Mouse (Mus musculus) cerebellum, adult 9-11 months (tissue): ENCODE measurements at regions not wholly inside any gene's neighbourhood (a gene's known extent, or its start where the extent isn't known, plus 50 kb on each side); places are given as distances from the start of the nearest gene placed in this dataset.

ENCODE experiments used
- DNase-seq: peaks from one replicate; pipeline ENCODE4 v3.0.0; 2022

DNA sequence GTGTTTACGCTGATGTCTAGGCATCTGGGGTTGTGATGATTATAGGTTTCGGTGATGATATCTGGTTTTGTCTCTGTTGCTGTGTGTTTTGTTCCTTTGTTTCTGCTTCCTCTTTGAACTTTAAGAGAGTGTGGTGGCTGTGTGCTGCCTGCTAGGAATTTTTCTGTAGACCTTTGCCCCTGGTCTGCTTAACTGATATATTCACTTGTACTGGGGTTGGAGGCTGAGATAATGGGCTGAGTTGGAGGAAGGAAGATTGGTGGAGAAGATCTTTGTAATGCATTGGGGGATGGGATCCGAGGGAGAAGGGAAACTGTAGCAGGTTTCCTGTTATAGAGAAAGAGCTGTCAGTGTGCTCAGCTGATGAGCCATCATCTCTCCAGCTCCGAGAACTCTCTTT lies 55.8 kb downstream of the Mid1ip1 start:
- DNase-seq: no peak

DNA sequence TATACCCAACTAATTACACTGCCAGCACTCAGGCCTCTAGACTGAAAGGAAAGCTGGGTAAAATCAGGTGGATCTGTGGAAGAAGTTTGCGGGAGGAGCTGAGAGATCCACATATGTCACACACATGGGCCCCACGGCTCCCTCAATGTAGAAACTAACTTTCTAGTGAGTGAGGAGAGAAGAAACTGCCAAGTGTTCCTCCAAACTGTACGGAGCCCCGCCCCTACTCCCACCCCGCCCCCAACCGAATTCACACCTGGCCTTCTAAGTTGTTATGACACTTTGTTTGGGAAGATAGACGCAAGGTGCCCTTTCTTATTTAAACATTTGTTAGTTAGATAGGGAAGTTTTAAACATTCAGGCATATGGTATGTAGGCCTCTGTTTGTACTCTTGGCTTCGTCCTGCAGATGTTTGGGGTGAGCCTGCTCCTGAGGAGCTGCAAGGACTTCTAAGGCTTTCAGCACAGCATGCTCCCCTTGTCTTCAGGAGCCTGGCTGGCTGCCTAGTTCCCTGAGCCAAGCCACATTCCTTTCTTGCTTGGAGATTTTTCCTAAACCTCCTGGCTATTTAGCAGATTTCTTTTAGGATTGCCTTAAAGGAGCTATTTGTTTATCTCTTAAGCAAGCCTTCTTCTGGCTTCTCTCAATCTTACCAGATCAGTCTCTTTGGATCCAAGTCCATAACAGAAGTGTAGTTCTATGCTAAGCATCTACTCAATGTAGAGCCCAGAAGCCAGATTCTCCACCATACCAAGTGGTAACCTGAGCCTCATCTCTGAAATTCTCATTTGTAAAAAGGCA lies 61.1 kb downstream of the Mid1ip1 start:
- DNase-seq: peak; percentile 1

DNA sequence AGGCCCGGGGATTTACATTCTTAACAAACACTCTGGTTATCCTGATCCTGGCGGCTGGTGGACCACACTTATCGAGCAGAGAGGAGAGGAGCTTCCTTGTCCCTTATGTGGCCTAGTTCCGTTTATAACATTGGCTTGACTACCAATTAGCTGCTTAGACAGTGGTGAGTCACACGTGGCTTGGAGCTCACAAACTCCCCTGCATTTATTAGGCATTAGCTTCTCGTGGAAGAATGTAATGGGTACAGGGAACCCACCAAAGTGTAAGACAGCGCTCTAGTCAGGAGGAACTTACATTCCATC lies 61.7 kb downstream of the Mid1ip1 start:
- no peak for DNase-seq

GRCm38 (mm10) chrX:10778014-10778413 lies 63.2 kb downstream of the Mid1ip1 start:
- no peak for DNase-seq

DNA sequence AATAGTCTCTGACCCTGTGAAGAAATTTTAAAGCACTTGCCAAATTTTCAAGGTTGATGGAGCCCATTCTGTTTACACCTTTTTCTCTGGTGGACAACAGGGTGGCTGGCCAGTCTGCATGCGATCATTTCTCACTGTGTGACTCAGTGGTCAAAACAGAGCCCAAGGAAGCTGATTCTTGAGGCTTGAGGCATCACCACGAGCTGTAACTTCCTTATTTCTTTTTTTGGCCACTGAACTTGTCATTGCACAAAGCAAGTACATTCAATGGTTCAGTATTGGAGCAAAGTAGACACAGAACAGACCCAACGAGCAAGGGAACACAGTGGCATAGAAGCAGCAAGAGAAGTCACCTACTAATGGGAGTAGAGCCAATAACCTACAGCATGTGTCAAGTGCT lies 71.5 kb downstream of the Mid1ip1 start:
- DNase-seq: no peak

GRCm38 (mm10) chrX:10787057-10787456 lies 72.2 kb downstream of the Mid1ip1 start:
- DNase-seq: no peak

DNA sequence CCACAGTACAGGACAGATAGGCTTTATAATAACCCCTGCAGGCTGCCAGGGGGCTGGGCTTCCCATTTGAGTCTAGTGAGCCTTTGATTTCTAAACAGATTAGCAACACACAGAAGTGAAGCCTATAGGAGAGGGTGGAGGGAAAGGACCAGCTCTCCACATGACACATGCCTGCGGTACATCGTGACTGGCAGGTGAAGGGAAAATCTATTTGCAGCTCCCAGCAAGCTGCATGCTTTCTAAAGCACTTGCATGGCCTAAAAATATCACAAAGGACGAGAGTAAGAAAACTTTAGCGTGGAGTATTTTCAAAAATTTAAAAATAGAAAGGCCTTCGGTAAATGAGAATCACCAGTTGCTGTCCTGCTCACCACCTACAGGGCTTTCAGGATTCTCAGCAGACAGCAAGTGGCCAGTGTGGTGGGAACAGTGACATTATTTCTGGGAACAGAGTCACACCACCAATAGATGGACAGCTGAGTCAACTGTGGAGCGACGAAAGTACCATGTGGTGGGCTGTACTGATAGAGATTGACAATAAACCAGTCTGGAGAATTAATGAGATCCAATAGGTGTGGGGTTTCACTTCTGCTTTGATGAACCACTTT lies 105.6 kb downstream of the Mid1ip1 start:
- DNase-seq: no peak

- no peak for DNase-seq
These were observed 118.9 kb downstream of the Mid1ip1 start for GRCm38 (mm10) chrX:10833681-10834080.

GRCm38 (mm10) chrX:10857089-10857488 lies 142.3 kb downstream of the Mid1ip1 start:
- DNase-seq: no peak

- DNase-seq: no peak
These were observed 142.9 kb downstream of the Mid1ip1 start for GRCm38 (mm10) chrX:10857668-10858067.

DNA sequence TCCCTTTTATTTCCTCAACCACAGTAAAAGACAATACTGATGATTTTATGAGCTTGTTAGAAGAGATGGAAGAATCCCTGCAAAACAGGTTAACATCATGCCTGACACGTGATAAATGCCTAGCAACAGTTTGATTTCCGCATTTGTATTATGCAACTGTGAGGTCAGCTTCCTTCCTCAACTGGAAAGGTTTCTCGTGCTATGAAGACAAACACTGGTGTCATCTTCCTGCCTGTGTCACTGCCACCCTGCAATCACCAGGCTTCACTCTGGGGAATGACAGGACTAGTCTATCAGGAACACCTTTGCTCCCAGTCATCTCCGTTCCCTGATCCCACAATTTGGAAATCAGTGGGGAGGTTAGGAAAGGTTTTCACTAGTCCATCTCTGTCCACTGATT lies 156.8 kb downstream of the Mid1ip1 start:
- no peak for DNase-seq

DNA sequence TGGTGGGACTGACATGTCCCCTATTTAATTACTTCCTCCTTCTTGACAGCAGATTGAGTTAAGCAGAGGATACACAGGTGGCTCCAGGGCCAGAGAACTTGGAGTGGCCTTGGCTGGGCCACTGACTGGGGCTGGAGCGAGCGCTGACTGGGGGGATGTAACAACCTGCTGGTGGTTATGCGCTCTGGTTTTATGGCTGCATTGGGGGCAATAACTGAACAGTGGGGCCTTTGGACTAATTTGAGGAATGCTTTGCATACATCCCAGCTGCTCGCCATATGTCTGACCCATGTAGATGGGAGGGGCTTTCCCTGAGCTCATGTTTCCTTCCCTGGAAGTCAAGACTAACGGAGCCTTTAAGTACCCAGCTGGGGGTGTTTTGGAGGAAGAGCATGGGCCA lies 163.0 kb downstream of the Mid1ip1 start:
- DNase-seq: no peak

DNA sequence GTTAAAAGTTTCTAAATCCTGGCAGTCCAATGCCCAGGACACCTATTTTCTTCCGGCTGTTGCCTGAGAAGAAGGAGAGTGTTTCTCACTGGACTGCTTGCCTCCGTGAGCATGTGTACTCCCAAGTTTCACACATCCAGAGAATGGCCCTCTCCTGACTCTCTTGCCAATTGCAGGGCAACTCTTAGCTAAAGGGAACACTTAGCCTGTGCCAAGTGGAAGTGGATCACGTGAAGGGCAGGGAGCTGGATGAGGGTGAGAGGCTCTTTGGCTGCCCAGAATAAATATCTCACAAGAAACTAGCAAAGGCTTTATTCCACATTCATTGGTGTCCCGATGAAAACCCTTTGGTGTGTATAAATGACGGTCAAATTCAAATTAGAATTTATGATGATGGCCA lies 164.1 kb downstream of the Mid1ip1 start:
- no peak for DNase-seq

DNA sequence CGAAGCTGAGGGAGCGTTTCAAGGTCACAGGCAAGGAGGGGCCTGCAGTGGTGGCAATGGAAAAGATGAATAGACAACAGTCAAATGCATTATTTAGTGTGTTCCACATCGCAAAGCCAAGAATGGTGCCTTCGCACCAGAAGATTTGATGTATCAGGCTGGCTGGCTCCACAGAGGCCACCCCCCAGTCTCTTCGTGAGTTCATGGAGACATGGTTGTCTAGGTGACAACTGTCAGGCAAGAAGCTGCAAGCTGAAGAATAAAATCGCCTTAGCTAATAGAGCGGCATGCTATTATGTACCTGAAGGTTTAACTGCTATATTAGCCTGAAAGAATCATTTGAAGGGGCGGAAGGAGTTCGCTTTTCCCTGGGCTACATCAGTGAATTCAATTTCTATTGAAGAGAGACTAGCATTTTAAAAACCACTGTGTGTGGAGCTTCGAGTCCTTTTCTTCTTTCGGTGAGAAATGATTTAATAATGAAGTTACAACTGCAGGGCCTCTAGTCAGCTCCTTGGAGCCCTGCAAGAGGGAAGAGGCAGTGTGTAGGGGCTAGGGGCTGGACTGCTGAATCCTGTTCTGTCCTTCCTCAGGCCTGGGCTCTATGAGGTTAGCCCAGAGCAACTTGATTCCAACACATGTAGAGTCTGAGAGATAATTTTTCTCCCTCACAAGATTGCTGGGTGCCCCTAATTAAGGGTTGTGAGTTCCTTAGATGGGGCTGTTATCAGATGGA lies 169.1 kb downstream of the Mid1ip1 start:
- no peak for DNase-seq

DNA sequence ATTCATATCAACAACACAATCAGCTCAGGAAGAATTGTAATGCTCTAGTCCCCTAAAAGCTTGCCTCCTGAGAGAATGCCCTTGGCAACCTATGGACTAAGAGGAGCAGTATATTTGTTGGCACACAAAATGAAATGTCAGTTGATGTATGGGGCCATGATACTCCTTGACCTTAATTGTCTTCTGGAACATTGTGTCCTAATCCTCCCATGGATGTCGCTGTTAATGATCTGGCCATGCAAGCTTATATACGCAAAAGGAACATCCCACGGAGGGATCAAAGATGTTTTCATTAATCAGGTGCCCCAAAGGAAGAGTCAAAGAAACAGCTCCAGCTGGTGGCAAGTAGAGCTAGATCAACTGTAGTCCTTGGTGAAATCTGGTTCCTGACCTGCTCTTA lies 178.0 kb downstream of the Mid1ip1 start:
- DNase-seq: no peak

DNA sequence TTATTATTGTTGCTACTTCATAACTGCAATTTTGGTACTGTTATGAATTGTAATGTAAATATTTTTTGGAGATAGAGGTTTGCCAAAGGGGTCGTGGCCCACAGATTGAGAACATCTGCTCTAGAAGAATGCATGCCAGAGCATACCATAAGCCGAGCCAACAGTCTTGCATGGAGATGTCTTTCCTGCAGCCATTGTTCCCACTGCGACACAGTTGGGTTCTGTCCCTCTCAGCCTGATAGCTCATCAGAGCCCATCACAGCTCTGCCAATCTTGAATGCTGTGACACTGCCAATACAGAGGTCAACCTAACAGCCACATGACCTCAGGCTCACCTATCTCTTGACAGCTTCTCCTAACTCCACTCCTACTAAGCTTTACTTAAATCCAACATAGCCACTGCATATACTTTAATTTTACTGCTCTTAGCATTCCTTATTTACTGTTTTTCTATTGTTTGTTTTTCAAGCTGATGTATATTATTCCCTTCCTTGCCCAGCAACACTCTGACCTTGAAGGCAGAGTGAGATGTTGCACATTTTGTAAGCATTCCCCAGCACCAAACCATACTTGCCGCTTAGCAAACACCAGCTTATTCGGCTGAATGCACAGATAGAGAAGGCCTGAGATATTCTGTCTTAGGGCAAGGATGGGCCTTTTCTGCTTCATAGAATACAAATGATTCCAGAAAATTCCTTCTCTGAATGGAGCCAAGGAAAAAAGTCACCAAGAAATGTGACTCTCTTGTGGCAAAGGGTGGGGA lies 181.6 kb downstream of the Mid1ip1 start:
- DNase-seq: no peak

DNA sequence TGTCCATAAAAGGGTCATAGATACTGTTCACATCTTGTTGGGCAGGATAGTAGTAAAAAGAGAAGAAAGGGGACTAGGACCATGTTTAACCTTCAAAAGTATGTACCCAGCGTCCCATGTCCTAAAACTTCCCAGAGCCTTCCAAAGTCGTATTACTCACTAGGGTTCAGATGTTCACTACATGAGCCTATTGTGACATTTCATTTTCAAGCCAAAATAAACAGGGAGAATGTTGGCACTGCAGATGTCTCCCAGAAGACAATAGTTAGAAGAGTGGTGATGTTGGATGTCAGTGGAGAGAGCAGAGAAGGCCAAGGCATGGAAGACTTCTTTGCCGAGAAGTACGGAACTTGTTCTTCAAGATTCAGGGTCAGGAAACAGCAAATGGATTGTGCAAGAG lies 187.9 kb downstream of the Mid1ip1 start:
- no peak for DNase-seq

DNA sequence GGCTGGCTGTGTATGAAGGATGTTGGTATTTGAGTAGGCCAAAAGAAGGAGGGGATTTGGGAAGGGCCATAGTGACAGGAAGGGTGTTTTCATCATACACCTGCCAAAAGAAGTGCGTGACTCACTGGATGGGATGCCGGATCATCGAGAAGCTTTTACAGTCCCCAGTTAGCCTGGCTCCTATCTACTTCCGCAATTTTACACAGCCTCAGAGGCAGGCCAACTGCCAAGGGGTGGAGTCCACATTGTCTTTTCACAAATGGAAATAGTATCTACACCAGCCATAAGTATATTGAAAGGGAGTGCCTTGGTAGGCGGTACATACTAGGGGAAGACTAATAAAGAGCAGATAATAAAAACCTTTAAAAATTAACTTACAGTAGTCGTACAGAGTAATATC lies 189.3 kb downstream of the Mid1ip1 start:
- DNase-seq: no peak

GRCm38 (mm10) chrX:10904889-10905288 lies 190.1 kb downstream of the Mid1ip1 start:
- DNase-seq: no peak

GRCm38 (mm10) chrX:10911127-10912061 lies 196.6 kb downstream of the Mid1ip1 start:
- peak; percentile 2 for DNase-seq
